Comparison of ENCODE assay signal across 9 mouse cellular contexts in the genomic region with DNA sequence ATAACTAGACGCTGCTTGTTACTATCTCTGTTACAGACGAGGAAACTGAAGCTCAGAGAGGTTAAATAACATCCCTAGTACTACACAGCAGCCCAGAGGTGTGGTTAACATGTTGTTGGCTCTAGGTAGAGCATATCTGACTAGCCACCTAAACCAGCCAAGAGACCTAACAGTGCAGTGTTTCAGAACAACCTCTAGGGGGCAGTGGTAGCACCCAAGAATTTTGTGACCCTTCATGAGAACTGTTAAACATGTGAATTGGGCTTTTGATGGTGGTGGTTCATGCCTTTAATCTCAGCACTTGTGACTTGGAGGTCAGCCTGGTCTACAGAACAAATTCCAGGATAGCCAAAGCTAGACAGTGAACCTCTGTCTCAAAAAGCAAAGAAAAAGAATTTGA. TPM values are rescaled to one million over a fixed set of nuclear protein-coding genes. Genes with fewer than 3 reads are reported as not detected.
DNase-seq lines count a peak whose midpoint lies in the region; ATAC-seq and TF ChIP-seq lines count a peak whose summit lies in the region.
"Had no signal": no experiment of that assay in that cellular context is flagged by ENCODE, and none has a peak within 500 bp of the region (broad histone marks: within the 10 kb centered on the region; RNA-seq: fewer than 3 reads in every experiment).

No protein-coding gene starts in this region.

- no peaks in the 10 kb centered on the region for H3K9me3 ChIP-seq in hindbrain, postnatal 0 days (ENCODE audit: low read length)
- H3K9me3 ChIP-seq: limb, embryonic 15.5 days had no signal

- H3K4me3 ChIP-seq in cortical plate, adult 2 months (ENCODE audit: insufficient read depth, low read length) = no peak overlapping the region
- H3K4me3 ChIP-seq in hindbrain, postnatal 0 days (ENCODE audit: low read length) = no peak overlapping the region
- H3K4me3 ChIP-seq: limb, embryonic 15.5 days had no signal

- no peak overlapping the region for H3K9ac ChIP-seq in hindbrain, postnatal 0 days (replicated peaks; ENCODE audit: low read length)
- H3K9ac ChIP-seq: limb, embryonic 15.5 days had no signal

- no peak for TF ChIP-seq POLR2A in cortical plate, adult 2 months (IDR thresholded peaks at IDR 0.05; ENCODE audit: extremely low read depth, insufficient read depth, low read length)

- H3K27ac ChIP-seq in cortical plate, adult 2 months (ENCODE audit: insufficient read depth, low read length) = no peak overlapping the region
- no peak overlapping the region for H3K27ac ChIP-seq in hindbrain, postnatal 0 days
- H3K27ac ChIP-seq: limb, embryonic 15.5 days had no signal

- TF ChIP-seq CTCF in cortical plate, adult 2 months (IDR thresholded peaks at IDR 0.05; ENCODE audit: extremely low read depth, insufficient read depth, low read length) = peak; percentile 83
- TF ChIP-seq CTCF in hindbrain, postnatal 0 days (IDR thresholded peaks at IDR 0.05; ENCODE audit: low read depth) = peak; percentile 85

- no peaks in the 10 kb centered on the region for H3K4me1 ChIP-seq in cortical plate, adult 2 months (ENCODE audit: control insufficient read depth, insufficient read depth, low read length)
- no peaks in the 10 kb centered on the region for H3K4me1 ChIP-seq in hindbrain, postnatal 0 days (ENCODE audit: insufficient read depth, low read length)
- H3K4me1 ChIP-seq: limb, embryonic 15.5 days had no signal

- no peak overlapping the region for H3K4me2 ChIP-seq in hindbrain, postnatal 0 days (ENCODE audit: low read depth, low read length)
- H3K4me2 ChIP-seq: limb, embryonic 15.5 days had no signal

- 25% methylated on average over 2 of the region's 2 CpGs for WGBS in hindbrain, postnatal 0 days

- H3K27me3 ChIP-seq in hindbrain, postnatal 0 days (ENCODE audit: insufficient read depth, low read length) = no peaks in the 10 kb centered on the region
- H3K27me3 ChIP-seq: limb, embryonic 15.5 days had no signal

- H3K36me3 ChIP-seq in hindbrain, postnatal 0 days (ENCODE audit: insufficient read depth, low read length) = no peaks in the 10 kb centered on the region
- H3K36me3 ChIP-seq: limb, embryonic 15.5 days had no signal

- peak; percentile 23 to 38 for DNase-seq in frontal cortex, postnatal 36 days (ENCODE audit: low spot score in 2 of 2)
- DNase-seq in frontal cortex, postnatal 10 days (ENCODE audit: low spot score in 2 of 2) = no peak
- DNase-seq in urinary bladder, postnatal 14 days (ENCODE audit: low spot score) = peak; percentile 23
- no peak for DNase-seq in urinary bladder, postnatal 4 days (ENCODE audit: low spot score in 2 of 2)
- DNase-seq in hindbrain, postnatal 0 days (ENCODE audit: low spot score) = peak; percentile 65
- DNase-seq in lung, postnatal 14 days = peak; percentile 51
- peak; percentile 17 to 70 for DNase-seq in thymus, postnatal 10 days (ENCODE audit: low spot score in 2 of 2)

- ATAC-seq in hindbrain, postnatal 0 days = no peak

RNA-seq across cellular contexts. Expression of a gene that starts 46.2 kb away (rescaled TPM):
- polyA plus RNA-seq in cortical plate, adult 2 months (2012; rRNA removed) = 13.8 and 16.8 TPM in 2 replicates
- total RNA-seq in hindbrain, postnatal 0 days (2014; rRNA removed) = 17.3 and 19.2 TPM in 2 replicates
- polyA plus RNA-seq in hindbrain, postnatal 0 days (2015; fragmentation: Nextera tagmentation; extraction: Ambion mirVana) = 7.2 and 8.6 TPM in 2 replicates

Comparison
In these comparisons a context has a peak if more than half of its experiments do, and no peak if none do; other contexts are left out.
1. DNase-seq: peak in frontal cortex, postnatal 36 days (2 of 2), urinary bladder, postnatal 14 days (single experiment), hindbrain, postnatal 0 days (single experiment), lung, postnatal 14 days (single experiment) and thymus, postnatal 10 days (2 of 2); none in frontal cortex, postnatal 10 days (0 of 2) and urinary bladder, postnatal 4 days (0 of 2).